Mouse (Mus musculus): Measurements from ENCODE around the gene Olfr1280.

The Olfr1280 gene

DNA sequence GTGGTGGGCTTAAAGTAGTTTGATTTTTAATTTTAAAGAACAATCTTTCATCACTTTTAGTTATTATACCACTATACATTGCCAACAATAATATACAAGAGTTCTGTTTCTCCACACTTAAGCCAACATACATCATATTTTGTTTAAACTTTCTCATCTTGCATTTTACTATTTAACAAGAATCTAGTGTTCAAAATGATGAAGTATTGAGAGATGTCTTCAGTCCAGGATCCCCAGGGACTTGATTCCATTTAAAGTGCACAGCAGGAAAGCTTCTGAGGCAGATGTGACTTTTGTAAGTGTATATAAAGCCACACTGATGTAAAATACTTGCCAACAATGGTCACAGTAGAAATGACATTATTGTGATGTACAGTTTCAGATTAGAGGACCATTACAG lies at the start of gene Olfr1280:
TSS of gene Olfr1280 (plus strand) at position 301 of the 400 bp plus-strand sequence.
- DNase-seq: no peak

DNA sequence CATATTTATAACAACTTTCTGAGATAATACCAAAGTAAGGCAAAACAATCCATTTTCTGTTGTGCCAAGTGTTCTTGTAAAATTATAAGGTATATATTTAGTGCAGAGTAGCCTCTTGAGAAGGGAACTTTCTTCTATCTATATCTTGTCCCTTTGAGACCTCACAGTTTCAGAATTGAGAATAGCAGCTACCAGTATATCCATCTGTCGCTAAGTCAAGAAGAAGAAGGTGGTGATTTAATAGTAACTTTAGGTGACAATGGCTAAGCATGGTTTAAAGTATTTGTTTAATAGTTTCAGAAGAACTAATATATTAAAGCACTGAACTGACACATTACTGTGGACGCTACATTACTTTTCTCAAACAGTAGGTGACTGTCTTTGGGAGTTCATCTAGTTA lies 39.8 kb upstream of the Olfr1280 start, which contains the start of gene Olfr1277:
TSS of gene Olfr1277 (minus strand) at position 101 of the 400 bp plus-strand sequence.
- DNase-seq: no peak

DNA sequence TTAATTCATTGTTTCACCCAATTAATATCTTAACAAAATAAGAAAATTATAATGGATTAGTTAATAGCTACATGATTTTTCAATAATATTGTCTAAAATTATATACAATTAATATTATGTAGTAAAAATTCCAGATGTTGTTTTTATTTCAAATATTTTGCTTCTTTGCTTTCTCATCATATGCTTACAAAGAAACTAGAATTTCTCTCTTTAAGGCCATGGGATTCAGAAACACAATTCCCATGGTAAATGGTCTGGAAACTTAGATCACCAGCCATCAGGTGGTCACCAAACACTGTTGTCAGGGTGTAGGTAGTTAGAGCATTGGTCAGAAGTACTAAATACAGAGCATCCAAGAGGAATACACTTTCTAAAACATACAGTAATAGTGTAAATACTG lies 24.0 kb upstream of the Olfr1280 start, which contains the start of gene Olfr1278:
TSS of gene Olfr1278 (plus strand) at position 301 of the 400 bp plus-strand sequence.
- no peak for DNase-seq

DNA sequence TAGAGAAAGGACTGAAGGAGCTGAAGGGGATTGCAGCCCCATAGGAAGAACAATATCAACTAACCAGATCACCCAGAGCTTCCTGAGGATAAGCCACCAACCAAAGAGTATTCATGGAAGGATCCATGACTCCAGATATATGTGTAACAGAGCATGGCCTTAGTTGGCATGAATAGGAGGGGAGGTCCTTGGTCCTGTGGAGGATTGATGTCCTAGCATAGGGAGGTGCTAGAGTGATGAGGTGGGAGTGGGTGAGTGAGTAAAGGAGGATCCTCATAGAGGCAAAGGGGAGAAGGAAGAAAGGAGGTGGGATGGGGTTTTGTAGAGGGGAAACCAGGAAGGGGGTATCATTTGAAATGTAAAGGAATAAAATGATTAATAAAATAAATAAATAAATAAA lies 15.3 kb upstream of the Olfr1280 start:
- no peak for DNase-seq

DNA sequence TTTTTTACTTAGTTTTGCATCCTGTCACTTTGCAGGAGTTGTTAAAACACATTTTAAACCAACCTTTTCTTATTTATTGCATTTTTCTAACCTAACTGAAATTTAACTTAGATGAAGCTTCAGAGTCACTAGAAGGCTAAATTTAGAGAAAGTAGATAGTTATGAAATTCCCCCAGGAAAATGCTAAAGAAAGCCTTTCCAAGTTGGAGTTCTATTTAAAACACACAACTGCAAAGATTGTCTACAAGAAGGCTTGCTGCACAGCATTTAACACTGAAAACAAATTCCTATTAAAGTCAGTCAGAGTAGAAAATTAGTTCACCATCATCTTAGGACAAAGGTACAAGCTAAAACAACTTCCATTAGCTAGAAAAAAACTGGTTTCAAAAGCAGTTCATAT lies 13.4 kb upstream of the Olfr1280 start, which contains the start of gene Olfr1279:
TSS of gene Olfr1279 (plus strand) at position 262 of the 400 bp plus-strand sequence.
- DNase-seq: no peak

DNA sequence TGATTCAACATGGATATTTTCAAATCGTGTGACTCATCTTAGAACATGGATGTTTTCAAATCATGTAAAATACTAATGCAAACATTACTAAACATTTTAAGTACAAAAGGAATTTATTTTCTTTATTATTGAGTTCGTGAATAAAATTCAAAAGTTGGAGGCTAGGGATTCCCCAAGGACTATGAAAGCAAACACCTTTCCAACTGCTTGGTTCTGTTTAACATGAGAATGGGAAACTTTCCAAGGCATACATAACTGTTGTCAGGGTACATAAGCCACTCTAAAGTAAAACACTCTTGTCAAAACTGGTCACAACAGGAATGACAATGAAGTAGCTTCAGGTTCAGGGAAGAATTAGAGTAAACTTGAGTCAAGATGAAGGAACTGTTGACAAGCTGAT lies 12.4 kb downstream of the Olfr1280 start, which contains the start of gene Olfr1281:
TSS of gene Olfr1281 (plus strand) at position 301 of the 400 bp plus-strand sequence.
- DNase-seq: no peak

DNA sequence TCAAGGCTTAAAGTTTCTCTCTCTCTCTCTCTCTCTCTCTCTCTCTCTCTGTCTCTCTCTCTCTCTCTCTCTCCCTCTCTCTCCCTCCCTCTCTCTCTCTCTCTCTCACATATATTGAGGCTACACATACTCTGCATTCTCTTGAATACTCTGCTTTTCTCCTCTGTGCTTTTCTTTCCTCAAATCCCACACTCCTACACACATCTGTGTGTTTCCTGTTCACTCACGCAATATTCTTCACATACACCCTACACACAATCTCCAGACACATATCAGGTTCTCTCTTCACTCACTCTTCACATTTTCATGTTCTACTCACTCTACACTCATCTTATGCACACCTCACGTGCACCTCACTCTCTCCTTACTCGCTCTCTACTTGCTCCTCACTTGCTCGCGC lies 19.9 kb downstream of the Olfr1280 start:
- DNase-seq: peak; percentile 3

DNA sequence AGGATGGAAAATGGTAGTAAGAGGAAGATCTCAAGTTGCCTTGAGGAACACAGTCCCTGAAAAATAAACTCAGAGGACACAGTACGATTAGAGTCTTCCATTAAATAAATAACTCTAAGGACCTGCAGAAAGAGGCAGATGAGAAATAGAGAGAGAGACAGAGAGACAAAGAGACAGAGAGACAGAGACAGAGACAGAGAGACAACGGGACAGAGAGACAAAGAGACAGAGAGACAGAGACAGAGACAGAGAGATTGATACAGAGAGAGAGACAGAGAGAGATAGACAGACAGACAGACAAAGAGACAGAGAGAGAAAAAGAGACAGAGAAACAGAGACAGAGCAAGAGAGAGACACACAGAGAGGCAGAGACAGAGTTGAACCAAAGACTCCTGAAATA lies 22.2 kb downstream of the Olfr1280 start, which contains the start of gene Olfr1282:
TSS of gene Olfr1282 (minus strand) at position 101 of the 400 bp plus-strand sequence.
- no peak for DNase-seq

DNA sequence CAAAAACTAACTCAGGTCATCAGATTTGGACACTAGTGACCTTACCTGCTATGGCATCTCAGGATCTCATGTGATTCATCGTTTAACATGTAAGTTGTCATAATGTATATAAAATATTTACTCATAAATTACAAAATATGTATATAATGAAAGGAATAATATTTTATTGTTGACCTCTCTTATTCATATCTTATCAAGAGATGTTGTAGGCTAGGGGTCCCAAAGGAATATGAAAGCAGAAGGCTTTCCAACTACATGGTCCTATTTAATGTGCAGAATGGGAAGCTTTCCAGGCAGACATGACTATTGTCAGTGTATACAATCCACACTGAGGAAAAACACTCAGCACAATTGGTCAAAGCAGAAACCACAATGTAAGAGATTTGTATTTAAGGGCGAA lies 52.7 kb downstream of the Olfr1280 start, which contains the start of gene Olfr1283:
TSS of gene Olfr1283 (plus strand) at position 301 of the 400 bp plus-strand sequence.
- DNase-seq: no peak

DNA sequence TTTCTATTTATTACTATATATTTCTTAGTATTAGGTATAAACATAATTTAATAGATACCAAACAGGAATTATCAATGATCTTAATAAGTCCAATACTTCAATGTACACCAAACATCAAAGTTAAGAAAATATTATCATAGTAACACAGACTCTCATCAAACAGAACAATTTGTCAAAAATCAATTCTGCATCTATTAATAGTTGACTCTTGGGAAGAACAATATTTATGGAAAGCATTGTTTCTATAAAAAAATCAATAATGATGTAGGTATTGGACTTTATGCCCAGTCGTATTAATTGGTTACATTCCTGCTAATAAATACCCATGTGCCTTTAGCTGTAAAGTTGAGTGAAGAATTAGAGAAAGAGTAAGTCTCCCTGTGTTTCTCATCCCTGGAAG lies 61.4 kb downstream of the Olfr1280 start, which contains the start of gene Olfr1284:
TSS of gene Olfr1284 (plus strand) at position 301 of the 400 bp plus-strand sequence.
- no peak for DNase-seq
